In genomic region chr10:81642648-81643448, GRCm38 (mm10) we compare ENCODE assay signal across 8 mouse cellular contexts. TPM values are rescaled to one million over a fixed set of nuclear protein-coding genes. Genes with fewer than 3 reads are reported as not detected.
A peak's percentile ranks its signal among the peaks of the same experiment; 100 is the strongest.
DNase-seq lines count a peak whose midpoint lies in the region; ATAC-seq and TF ChIP-seq lines count a peak whose summit lies in the region.

No protein-coding gene starts in this region.

- H3K27ac ChIP-seq in heart, embryonic 15.5 days: peak overlapping the region; percentile 94
- no peak overlapping the region for H3K27ac ChIP-seq in ES-Bruce4 (ENCODE audit: insufficient read depth, low read length)
- peak overlapping the region; percentile 97 for H3K27ac ChIP-seq in liver, embryonic 11.5 days (ENCODE audit: low read depth, low read length)
- H3K27ac ChIP-seq in stomach, embryonic 15.5 days: peak overlapping the region; percentile 97

- no peaks in the 10 kb centered on the region for H3K9me3 ChIP-seq in heart, embryonic 15.5 days (replicated peaks)
- H3K9me3 ChIP-seq in ES-Bruce4 (replicated peaks; ENCODE audit: control insufficient read depth, insufficient read depth, low read length, poor library complexity, severe bottlenecking): no peaks in the 10 kb centered on the region
- H3K9me3 ChIP-seq in erythroblast, embryonic 14.5 days (ENCODE audit: control insufficient read depth, low read length): no peaks in the 10 kb centered on the region
- H3K9me3 ChIP-seq in liver, embryonic 11.5 days (ENCODE audit: control insufficient read depth, low read length): no peaks in the 10 kb centered on the region
- H3K9me3 ChIP-seq in stomach, embryonic 15.5 days: no peaks in the 10 kb centered on the region

- DNase-seq in heart, adult 8-10 months (ENCODE audit: low spot score): no peak
- no peak for DNase-seq in liver, embryonic 11.5 days (ENCODE audit: low spot score)
- DNase-seq in thymus, adult 18-20 months: no peak
- DNase-seq in gastrocnemius, adult 18-20 months (ENCODE audit: low spot score): no peak

- H3K27me3 ChIP-seq in heart, embryonic 15.5 days: no peaks in the 10 kb centered on the region
- H3K27me3 ChIP-seq in ES-Bruce4 (ENCODE audit: control insufficient read depth, insufficient read depth, low read length, poor library complexity, severe bottlenecking): no peaks in the 10 kb centered on the region
- peaks cover 2% of the 10 kb centered on the region; the same call in 1 of the 2 replicates for H3K27me3 ChIP-seq in erythroblast, embryonic 14.5 days (ENCODE audit: control insufficient read depth)
- H3K27me3 ChIP-seq in liver, embryonic 11.5 days (replicated peaks; ENCODE audit: control insufficient read depth, insufficient read depth, low read length): no peaks in the 10 kb centered on the region
- H3K27me3 ChIP-seq in stomach, embryonic 15.5 days (replicated peaks): no peaks in the 10 kb centered on the region

- peaks cover 29% of the 10 kb centered on the region for H3K4me1 ChIP-seq in heart, embryonic 15.5 days (replicated peaks)
- H3K4me1 ChIP-seq in ES-Bruce4 (ENCODE audit: control insufficient read depth, insufficient read depth, low read length): peaks cover 2% of the 10 kb centered on the region
- H3K4me1 ChIP-seq in erythroblast, embryonic 14.5 days (ENCODE audit: control insufficient read depth): peaks cover 38% of the 10 kb centered on the region
- peaks cover 11% of the 10 kb centered on the region for H3K4me1 ChIP-seq in liver, embryonic 11.5 days (replicated peaks; ENCODE audit: control insufficient read depth, insufficient read depth, low read length)
- peaks cover 12% of the 10 kb centered on the region for H3K4me1 ChIP-seq in stomach, embryonic 15.5 days

- H3K4me3 ChIP-seq in heart, embryonic 15.5 days: peak overlapping the region; percentile 64
- peak overlapping the region; percentile 76 for H3K4me3 ChIP-seq in ES-Bruce4 (ENCODE audit: low read depth, low read length)
- H3K4me3 ChIP-seq in erythroblast, embryonic 14.5 days (replicated peaks): peak overlapping the region; percentile 79
- peak overlapping the region; percentile 78 for H3K4me3 ChIP-seq in liver, embryonic 11.5 days (ENCODE audit: low read depth, low read length)
- H3K4me3 ChIP-seq in stomach, embryonic 15.5 days (replicated peaks): peak overlapping the region; percentile 81

- 18% methylated on average over 24 of the region's 24 CpGs for WGBS in heart, embryonic 15.5 days
- 19% methylated on average over 24 of the region's 24 CpGs for WGBS in liver, embryonic 11.5 days
- 16% methylated on average over 24 of the region's 24 CpGs for WGBS in stomach, embryonic 15.5 days

- no peak for TF ChIP-seq CTCF in ES-Bruce4 (IDR thresholded peaks at IDR 0.05; ENCODE audit: low read depth, low read length)

- peak overlapping the region; percentile 96 for H3K9ac ChIP-seq in heart, embryonic 15.5 days
- peak overlapping the region; percentile 74 for H3K9ac ChIP-seq in ES-Bruce4 (ENCODE audit: low read depth, poor library complexity, severe bottlenecking)
- H3K9ac ChIP-seq in liver, embryonic 11.5 days (ENCODE audit: low read depth, low read length): peak overlapping the region; percentile 94
- peak overlapping the region; percentile 96 for H3K9ac ChIP-seq in stomach, embryonic 15.5 days

- TF ChIP-seq EP300 in ES-Bruce4 (IDR thresholded peaks at IDR 0.05; ENCODE audit: insufficient read depth, low read depth, low read length): no peak

- H3K4me2 ChIP-seq in heart, embryonic 15.5 days: peak overlapping the region; percentile 85
- peak overlapping the region; percentile 97 for H3K4me2 ChIP-seq in liver, embryonic 11.5 days
- H3K4me2 ChIP-seq in stomach, embryonic 15.5 days: peak overlapping the region; percentile 83

- ATAC-seq in heart, embryonic 15.5 days (replicated peaks; ENCODE audit: insufficient number of reproducible peaks, insufficient read depth, low FRiP score, low read depth): no peak
- ATAC-seq in liver, embryonic 11.5 days (replicated peaks; ENCODE audit: low FRiP score): peak; percentile 48
- ATAC-seq in stomach, embryonic 15.5 days (ENCODE audit: insufficient read depth, low FRiP score, low read depth): peak; percentile 28

- no peaks in the 10 kb centered on the region for H3K36me3 ChIP-seq in heart, embryonic 15.5 days
- H3K36me3 ChIP-seq in ES-Bruce4 (ENCODE audit: control insufficient read depth, insufficient read depth, low read length, poor library complexity, severe bottlenecking): no peaks in the 10 kb centered on the region
- H3K36me3 ChIP-seq in erythroblast, embryonic 14.5 days (ENCODE audit: control insufficient read depth): no peaks in the 10 kb centered on the region
- no peaks in the 10 kb centered on the region for H3K36me3 ChIP-seq in liver, embryonic 11.5 days (ENCODE audit: control insufficient read depth, insufficient read depth, low read length)
- H3K36me3 ChIP-seq in stomach, embryonic 15.5 days: no peaks in the 10 kb centered on the region

- TF ChIP-seq POLR2A in ES-Bruce4 (IDR thresholded peaks at IDR 0.05; ENCODE audit: insufficient read depth, low read length): no peak

RNA-seq across cellular contexts. Expression of gene Gm10778, which starts 6.0 kb away (rescaled TPM):
- 2.8 and 2.9 TPM in 2 replicates for polyA plus RNA-seq in heart, embryonic 15.5 days (2015; fragmentation: Nextera tagmentation; extraction: Ambion mirVana)
- total RNA-seq in heart, adult 8-10 months (2022): 1 to 10 TPM; 1.8 to 2.2 (median 2.1) TPM
- 5.6 and 7.4 TPM in 2 replicates for polyA plus RNA-seq in ES-Bruce4 (2011; ENCODE audit: insufficient read depth, insufficient read length, low read depth, missing spikeins)
- polyA plus RNA-seq in erythroblast, embryonic 14.5 days (2012): 0.01 TPM in 2 replicates
- 3.3 and 3.9 TPM in 2 replicates for polyA plus RNA-seq in liver, embryonic 11.5 days (2014; fragmentation: Nextera tagmentation; extraction: Ambion mirVana)
- 4.3 and 5.2 TPM in 2 replicates for polyA plus RNA-seq in stomach, embryonic 15.5 days (2015; fragmentation: Nextera tagmentation; extraction: Ambion mirVana)
- total RNA-seq in gastrocnemius, adult 18-20 months (2021): 1 to 10 TPM; 1.4 to 1.6 TPM

RNA-seq across cellular contexts. Expression of gene Ankrd24, which starts 14.5 kb away (rescaled TPM):
- 12.3 and 13.7 TPM in 2 replicates for polyA plus RNA-seq in heart, embryonic 15.5 days (2015; fragmentation: Nextera tagmentation; extraction: Ambion mirVana)
- total RNA-seq in heart, adult 8-10 months (2022): 10 to 100 TPM in 1 of 4 experiments, 1 to 10 TPM in 3; 7.3 to 12.4 (median 8.5) TPM
- polyA plus RNA-seq in ES-Bruce4 (2011; ENCODE audit: insufficient read depth, insufficient read length, low read depth, missing spikeins): 14.2 and 16.1 TPM in 2 replicates
- 0.18 and 0.21 TPM in 2 replicates for polyA plus RNA-seq in erythroblast, embryonic 14.5 days (2012)
- 3.6 and 4.6 TPM in 2 replicates for polyA plus RNA-seq in liver, embryonic 11.5 days (2014; fragmentation: Nextera tagmentation; extraction: Ambion mirVana)
- 10.9 and 12.6 TPM in 2 replicates for polyA plus RNA-seq in stomach, embryonic 15.5 days (2015; fragmentation: Nextera tagmentation; extraction: Ambion mirVana)
- 10 to 100 TPM; 10.2 to 10.6 TPM for total RNA-seq in gastrocnemius, adult 18-20 months (2021)

RNA-seq across cellular contexts. Expression of gene Sirt6, which starts 15.3 kb away (rescaled TPM):
- polyA plus RNA-seq in heart, embryonic 15.5 days (2015; fragmentation: Nextera tagmentation; extraction: Ambion mirVana): 20.8 and 26.7 TPM in 2 replicates
- total RNA-seq in heart, adult 8-10 months (2022): 1 to 10 TPM; 6.8 to 8.4 (median 7.3) TPM
- polyA plus RNA-seq in ES-Bruce4 (2011; ENCODE audit: insufficient read depth, insufficient read length, low read depth, missing spikeins): 15.0 and 16.6 TPM in 2 replicates
- 6.6 and 6.9 TPM in 2 replicates for polyA plus RNA-seq in erythroblast, embryonic 14.5 days (2012)
- polyA plus RNA-seq in liver, embryonic 11.5 days (2014; fragmentation: Nextera tagmentation; extraction: Ambion mirVana): 22.8 and 22.9 TPM in 2 replicates
- polyA plus RNA-seq in stomach, embryonic 15.5 days (2015; fragmentation: Nextera tagmentation; extraction: Ambion mirVana): 32.9 and 33.3 TPM in 2 replicates
- 1 to 10 TPM; 4.4 to 4.7 TPM for total RNA-seq in gastrocnemius, adult 18-20 months (2021)

RNA-seq across cellular contexts. Expression of gene BC025920, which starts 36.8 kb away (rescaled TPM):
- polyA plus RNA-seq in heart, embryonic 15.5 days (2015; fragmentation: Nextera tagmentation; extraction: Ambion mirVana): 0.48 and 0.72 TPM in 2 replicates
- 1 to 10 TPM; 2.3 to 4.4 (median 3.0) TPM for total RNA-seq in heart, adult 8-10 months (2022)
- 3.2 and 3.9 TPM in 2 replicates for polyA plus RNA-seq in ES-Bruce4 (2011; ENCODE audit: insufficient read depth, insufficient read length, low read depth, missing spikeins)
- 0.05 and 0.07 TPM in 2 replicates for polyA plus RNA-seq in erythroblast, embryonic 14.5 days (2012)
- 0.81 and 1.1 TPM in 2 replicates for polyA plus RNA-seq in liver, embryonic 11.5 days (2014; fragmentation: Nextera tagmentation; extraction: Ambion mirVana)
- polyA plus RNA-seq in stomach, embryonic 15.5 days (2015; fragmentation: Nextera tagmentation; extraction: Ambion mirVana): 0.55 and 0.71 TPM in 2 replicates
- total RNA-seq in gastrocnemius, adult 18-20 months (2021): 1 to 10 TPM; 3.1 to 3.3 TPM

RNA-seq across cellular contexts. Expression of gene Tle6, which starts 42.0 kb away (rescaled TPM):
- polyA plus RNA-seq in heart, embryonic 15.5 days (2015; fragmentation: Nextera tagmentation; extraction: Ambion mirVana): 23.9 and 30.5 TPM in 2 replicates
- 10 to 100 TPM in 1 of 4 experiments, 1 to 10 TPM in 3; 6.8 to 12.7 (median 9.3) TPM for total RNA-seq in heart, adult 8-10 months (2022)
- polyA plus RNA-seq in ES-Bruce4 (2011; ENCODE audit: insufficient read depth, insufficient read length, low read depth, missing spikeins): 15.0 and 18.5 TPM in 2 replicates
- polyA plus RNA-seq in erythroblast, embryonic 14.5 days (2012): 0.27 and 0.28 TPM in 2 replicates
- 13.2 and 16.7 TPM in 2 replicates for polyA plus RNA-seq in liver, embryonic 11.5 days (2014; fragmentation: Nextera tagmentation; extraction: Ambion mirVana)
- polyA plus RNA-seq in stomach, embryonic 15.5 days (2015; fragmentation: Nextera tagmentation; extraction: Ambion mirVana): 31.2 and 42.1 TPM in 2 replicates
- total RNA-seq in gastrocnemius, adult 18-20 months (2021): 1 to 10 TPM; 4.5 to 6.1 TPM
